Mouse (Mus musculus): ENCODE measurements at regions not wholly inside any gene's neighbourhood (a gene's known extent, or its start where the extent isn't known, plus 50 kb on each side); places are given as distances from the start of the nearest gene placed in this dataset.

DNA sequence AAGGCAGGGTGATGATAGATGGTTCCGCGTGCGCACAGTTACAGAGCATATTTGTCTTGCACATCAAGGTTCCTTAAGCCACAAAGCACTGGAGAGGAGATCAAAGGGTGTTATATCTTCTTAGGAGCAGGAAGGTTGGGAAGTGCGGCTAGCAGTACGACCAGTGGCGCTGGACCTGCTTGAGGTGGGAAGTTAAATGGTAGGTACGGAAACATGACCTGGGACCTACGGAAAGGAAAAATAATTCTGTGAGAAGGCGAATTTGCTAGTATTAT is 126.5 kb downstream of the Tmem161b start:
- DNase-seq (ENCODE audit: low read depth in 3 of 3, low spot score in 3 of 3) (no peak), ATAC-seq (ENCODE audit: insufficient read depth) (no peak)
- Histone ChIP-seq H3K4me2 (ENCODE audit: low read depth) (peak overlapping the region; percentile 61), H3K27me3 (ENCODE audit: control insufficient read depth, insufficient read depth, low read length) (peaks cover 48% of the 10 kb centered on the region), H3K27ac (no peak overlapping the region), H3K4me1 (replicated peaks; ENCODE audit: control insufficient read depth in 2 of 2, insufficient read depth in 2 of 2, low read length in 1 of 2) (peaks cover 0 to 4% of the 10 kb centered on the region in 2 experiments; a peak in 2 of 4 replicates), H3K9ac (replicated peaks) (no peak overlapping the region), H3K4me3 (ENCODE audit: insufficient read depth in 1 of 2, low read depth in 2 of 2, low read length in 2 of 2) (peak overlapping the region; percentile 32 to 42), H3K9me3 (ENCODE audit: control insufficient read depth, low read length) (no peaks in the 10 kb centered on the region), H3K36me3 (replicated peaks; ENCODE audit: control insufficient read depth, insufficient read depth, low read depth) (no peaks in the 10 kb centered on the region)
- TF ChIP-seq CTCF (IDR thresholded peaks at IDR 0.05; ENCODE audit: low read depth) (no peak), EP300 (IDR thresholded peaks at IDR 0.05; ENCODE audit: low read depth) (no peak)
- WGBS (ENCODE audit: insufficient replicate concordance): 0% methylated on average over 9 of the region's 9 CpGs

DNA sequence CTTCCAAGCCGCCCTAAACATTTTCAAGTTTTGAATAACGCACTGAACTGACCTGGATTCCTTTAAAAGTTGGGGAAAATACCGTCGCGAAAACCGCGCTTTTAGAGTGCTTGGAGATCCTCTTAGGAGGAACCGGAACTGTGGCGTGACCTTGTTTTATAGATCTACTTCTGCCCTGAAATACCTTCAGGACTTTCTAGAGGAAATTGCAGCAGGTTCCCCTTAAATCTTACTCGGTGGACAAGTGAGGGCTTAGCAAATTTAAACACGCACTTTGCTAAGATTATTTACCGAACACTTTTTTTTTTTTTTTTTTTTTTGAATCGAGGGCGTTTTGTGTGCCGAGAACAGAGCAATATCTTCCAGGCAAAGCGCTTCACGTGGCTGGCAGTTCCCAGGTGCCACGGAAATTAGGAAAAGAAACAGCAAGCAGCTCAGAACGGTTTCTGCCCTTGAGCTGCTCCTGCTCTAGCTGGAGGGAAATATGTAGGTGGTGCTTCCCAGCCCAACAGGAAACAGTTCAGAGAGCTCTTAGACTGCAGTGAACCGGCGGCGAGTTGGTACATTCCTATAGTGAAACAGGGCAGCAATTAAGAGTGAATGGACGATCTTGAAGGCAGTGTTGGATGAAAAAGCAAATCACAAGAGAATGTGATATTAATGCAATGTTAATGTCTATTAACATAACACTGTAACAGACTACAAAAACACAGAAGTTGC is 127.1 kb downstream of the Tmem161b start:
- H3K9ac ChIP-seq (replicated peaks): no peak overlapping the region
- no peak for DNase-seq (ENCODE audit: low read depth in 3 of 3, low spot score in 3 of 3)
- H3K9me3 ChIP-seq (ENCODE audit: control insufficient read depth, low read length): no peaks in the 10 kb centered on the region
- peak overlapping the region; percentile 32 to 42 for H3K4me3 ChIP-seq (ENCODE audit: insufficient read depth in 1 of 2, low read depth in 2 of 2, low read length in 2 of 2)
- H3K27me3 ChIP-seq (ENCODE audit: control insufficient read depth, insufficient read depth, low read length): peaks cover 43% of the 10 kb centered on the region
- TF ChIP-seq CTCF (IDR thresholded peaks at IDR 0.05; ENCODE audit: low read depth) (no peak), EP300 (IDR thresholded peaks at IDR 0.05; ENCODE audit: low read depth) (no peak)
- peak overlapping the region; percentile 61 for H3K4me2 ChIP-seq (ENCODE audit: low read depth)
- H3K36me3 ChIP-seq (replicated peaks; ENCODE audit: control insufficient read depth, insufficient read depth, low read depth): no peaks in the 10 kb centered on the region
- H3K4me1 ChIP-seq (replicated peaks; ENCODE audit: control insufficient read depth in 2 of 2, insufficient read depth in 2 of 2, low read length in 1 of 2): peaks cover 0 to 4% of the 10 kb centered on the region in 2 experiments; a peak in 2 of 4 replicates
- no peak overlapping the region for H3K27ac ChIP-seq
- under 1% methylated on average over 23 of the region's 23 CpGs for WGBS (ENCODE audit: insufficient replicate concordance)
- no peak for ATAC-seq (ENCODE audit: insufficient read depth)

DNA sequence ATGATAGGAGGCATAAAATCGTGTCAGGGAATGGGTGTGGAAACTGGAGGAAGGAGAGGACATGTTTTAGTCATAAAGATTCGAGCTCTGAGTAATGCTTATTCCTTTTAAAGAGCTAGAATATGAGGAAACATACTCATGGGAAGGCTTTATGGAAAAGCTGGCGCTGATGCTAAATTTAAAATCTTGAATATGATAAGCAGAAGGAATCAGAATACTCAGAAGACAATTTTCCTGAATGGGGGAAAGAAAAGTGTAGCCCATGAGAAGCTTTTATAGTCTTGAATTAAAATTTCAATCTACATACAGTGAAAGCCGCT is 127.6 kb downstream of the Tmem161b start:
- Histone ChIP-seq H3K9me3 (ENCODE audit: control insufficient read depth, low read length) (no peaks in the 10 kb centered on the region), H3K9ac (replicated peaks) (no peak overlapping the region), H3K4me2 (ENCODE audit: low read depth) (peak overlapping the region; percentile 61), H3K4me3 (ENCODE audit: insufficient read depth in 1 of 2, low read depth in 2 of 2, low read length in 2 of 2) (no peak overlapping the region), H3K36me3 (replicated peaks; ENCODE audit: control insufficient read depth, insufficient read depth, low read depth) (no peaks in the 10 kb centered on the region), H3K27me3 (ENCODE audit: control insufficient read depth, insufficient read depth, low read length) (peaks cover 38% of the 10 kb centered on the region), H3K27ac (no peak overlapping the region), H3K4me1 (replicated peaks; ENCODE audit: control insufficient read depth in 2 of 2, insufficient read depth in 2 of 2, low read length in 1 of 2) (peaks cover 0 to 4% of the 10 kb centered on the region in 2 experiments; a peak in 2 of 4 replicates)
- 29% methylated on average over 4 of the region's 4 CpGs for WGBS (ENCODE audit: insufficient replicate concordance)
- ATAC-seq (ENCODE audit: insufficient read depth): no peak
- DNase-seq (ENCODE audit: low read depth in 3 of 3, low spot score in 3 of 3): no peak
- TF ChIP-seq CTCF (IDR thresholded peaks at IDR 0.05; ENCODE audit: low read depth) (no peak), EP300 (IDR thresholded peaks at IDR 0.05; ENCODE audit: low read depth) (no peak)

- H3K9ac ChIP-seq (replicated peaks): no peak overlapping the region
- H3K4me3 ChIP-seq (ENCODE audit: insufficient read depth in 1 of 2, low read depth in 2 of 2, low read length in 2 of 2): no peak overlapping the region
- H3K27ac ChIP-seq: no peak overlapping the region
- H3K4me1 ChIP-seq (replicated peaks; ENCODE audit: control insufficient read depth in 2 of 2, insufficient read depth in 2 of 2, low read length in 1 of 2): peaks cover 0 to 4% of the 10 kb centered on the region in 2 experiments; a peak in 2 of 4 replicates
- peaks cover 27% of the 10 kb centered on the region for H3K27me3 ChIP-seq (ENCODE audit: control insufficient read depth, insufficient read depth, low read length)
- TF ChIP-seq CTCF (IDR thresholded peaks at IDR 0.05; ENCODE audit: low read depth) (no peak), EP300 (IDR thresholded peaks at IDR 0.05; ENCODE audit: low read depth) (no peak)
- ATAC-seq (ENCODE audit: insufficient read depth) (no peak), DNase-seq (ENCODE audit: low read depth in 3 of 3, low spot score in 3 of 3) (no peak)
- H3K4me2 ChIP-seq (ENCODE audit: low read depth): no peak overlapping the region
- WGBS (ENCODE audit: insufficient replicate concordance): 45% methylated on average over 5 of the region's 5 CpGs
- H3K36me3 ChIP-seq (replicated peaks; ENCODE audit: control insufficient read depth, insufficient read depth, low read depth): no peaks in the 10 kb centered on the region
- H3K9me3 ChIP-seq (ENCODE audit: control insufficient read depth, low read length): no peaks in the 10 kb centered on the region
These were observed 128.7 kb downstream of the Tmem161b start for GRCm38 (mm10) chr13:84350791-84351190.

- no peaks in the 10 kb centered on the region for H3K4me1 ChIP-seq (replicated peaks; ENCODE audit: control insufficient read depth in 2 of 2, insufficient read depth in 2 of 2, low read length in 1 of 2)
- no peak overlapping the region for H3K4me3 ChIP-seq (ENCODE audit: insufficient read depth in 1 of 2, low read depth in 2 of 2, low read length in 2 of 2)
- TF ChIP-seq CTCF (IDR thresholded peaks at IDR 0.05; ENCODE audit: low read depth) (no peak), EP300 (IDR thresholded peaks at IDR 0.05; ENCODE audit: low read depth) (no peak)
- H3K4me2 ChIP-seq (ENCODE audit: low read depth): no peak overlapping the region
- no peaks in the 10 kb centered on the region for H3K27me3 ChIP-seq (ENCODE audit: control insufficient read depth, insufficient read depth, low read length)
- ATAC-seq (ENCODE audit: insufficient read depth) (no peak), DNase-seq (ENCODE audit: low read depth in 3 of 3, low spot score in 3 of 3) (no peak)
- H3K9ac ChIP-seq (replicated peaks): no peak overlapping the region
- no peak overlapping the region for H3K27ac ChIP-seq
- H3K36me3 ChIP-seq (replicated peaks; ENCODE audit: control insufficient read depth, insufficient read depth, low read depth): no peaks in the 10 kb centered on the region
- 23% methylated on average over 2 of the region's 2 CpGs for WGBS (ENCODE audit: insufficient replicate concordance)
- H3K9me3 ChIP-seq (ENCODE audit: control insufficient read depth, low read length): no peaks in the 10 kb centered on the region
These were observed 134.4 kb downstream of the Tmem161b start for GRCm38 (mm10) chr13:84356455-84356854.
